Mouse (Mus musculus) bone marrow macrophage, adult 2 months (primary cell): ENCODE measurements at regions not wholly inside any gene's neighbourhood (a gene's known extent, or its start where the extent isn't known, plus 50 kb on each side); places are given as distances from the start of the nearest gene placed in this dataset.

Experiments
- CTCF ChIP-seq: IDR thresholded peaks from 2 replicates; pipeline ENCODE4 v1.5.1; 2012; ENCODE audit warnings: low read depth, mild to moderate bottlenecking, low read length, moderate library complexity
- POLR2A ChIP-seq: IDR thresholded peaks from 2 replicates; pipeline ENCODE4 v1.6.1; 2012; ENCODE audit warnings: mild to moderate bottlenecking, low read depth, low read length, borderline replicate concordance

DNA sequence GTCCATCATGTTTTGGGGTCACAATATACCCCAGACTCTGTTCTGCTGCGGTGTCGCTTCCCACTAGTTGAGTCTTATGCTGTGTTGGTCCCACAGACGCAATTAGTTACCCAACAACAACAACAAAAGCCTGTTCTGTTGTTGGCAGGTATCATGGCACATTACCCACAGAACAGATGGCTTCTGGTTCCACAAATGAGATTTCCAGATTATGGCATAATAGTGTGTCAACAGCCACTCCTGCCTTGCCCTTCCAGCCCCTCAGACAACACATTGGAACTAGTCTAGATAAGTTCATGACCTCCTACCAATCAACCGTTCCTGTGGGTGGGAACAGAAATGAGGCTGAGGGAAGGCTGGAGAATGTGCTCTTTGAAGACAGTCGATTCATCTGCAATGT, 351.5 kb downstream of the Fut8 start:
- TF ChIP-seq CTCF, result no peak
- TF ChIP-seq POLR2A, result no peak
